Mouse (Mus musculus) thymus, adult 2 months (tissue): ENCODE data around the gene Lysmd1. TPM values are rescaled to one million over a fixed set of nuclear protein-coding genes. Genes with fewer than 3 reads are reported as not detected.

ENCODE experiments used
- DNase-seq: peaks from one replicate; pipeline ENCODE4 v3.0.0; 2021
- H3K27ac ChIP-seq: fragments of 200-500 bp; 2 replicates; pipeline ENCODE4 v1.5.1; 2012; ENCODE audit warnings: low read length, control low read depth; ENCODE audit not compliant: control insufficient read depth, insufficient read depth
- H3K27me3 ChIP-seq: fragments of 200-500 bp; 2 replicates; pipeline ENCODE4 v1.6.1; 2012; ENCODE audit warnings: mild to moderate bottlenecking, low read length, moderate library complexity, mixed read lengths; ENCODE audit not compliant: control insufficient read depth, insufficient read depth
- H3K36me3 ChIP-seq: fragments of 200-500 bp; 2 replicates; pipeline ENCODE4 v1.6.1; 2012; ENCODE audit warnings: mild to moderate bottlenecking, low read length, moderate library complexity; ENCODE audit not compliant: control insufficient read depth, insufficient read depth
- H3K4me1 ChIP-seq: fragments of 200-500 bp; replicated peaks from 2 replicates; pipeline ENCODE4 v1.6.1; 2012; ENCODE audit warnings: low read length; ENCODE audit not compliant: control insufficient read depth, insufficient read depth
- H3K4me3 ChIP-seq: fragments of 200-500 bp; 2 replicates; pipeline ENCODE4 v1.5.1; 2012; ENCODE audit warnings: mild to moderate bottlenecking, low read length, control low read depth, moderate library complexity; ENCODE audit not compliant: control insufficient read depth, insufficient read depth
- CTCF ChIP-seq: fragments of 200-500 bp; IDR thresholded peaks from 2 replicates; pipeline ENCODE4 v1.5.1; 2012; ENCODE audit warnings: mild to moderate bottlenecking, control low read depth, low read length, moderate library complexity, borderline replicate concordance; ENCODE audit not compliant: control insufficient read depth, poor library complexity, insufficient read depth; ENCODE audit errors: extremely low read depth
- POLR2A ChIP-seq: fragments of 200-500 bp; IDR thresholded peaks from 2 replicates; pipeline ENCODE4 v1.6.1; 2012; ENCODE audit warnings: mild to moderate bottlenecking, low read length, control low read depth, moderate library complexity; ENCODE audit not compliant: control insufficient read depth, poor library complexity, insufficient read depth; ENCODE audit errors: extremely low read depth
- WGBS: fragments of 180-500 bp; shearing (Covaris S2); methylation state at CpG from one replicate; pipeline ENCODE4 v1.1.7; 2018; 5-methylcytosine and 5-hydroxymethylcytosine counted together
- polyA plus RNA-seq: library from polyadenylated mRNA; depleted of rRNA; stranded (reverse); fragments of >200 nt; gene quantifications from 2 replicates; pipeline ENCODE4 v1.2.3, GENCODE M21; 2012; rRNA removed

Gene Lysmd1
- polyA plus RNA-seq, 1 experiment: 14.1 TPM

GRCm38 (mm10) chr3:95186888-95187287 is 53.0 kb downstream of the Lysmd1 start:
- no peak for DNase-seq
- TF ChIP-seq POLR2A: no peak
- TF ChIP-seq CTCF: no peak
- WGBS: 97% methylated on average over 6 of the region's 6 CpGs
- Histone ChIP-seq H3K4me1 (peaks cover 11% of the 10 kb centered on the region), H3K4me3 (no peak overlapping the region), H3K27ac (no peak overlapping the region), H3K36me3 (peaks cover 56% of the 10 kb centered on the region), H3K27me3 (no peaks in the 10 kb centered on the region)

Other genes with a start within 250 kb of the Lysmd1 start
- gene Psmb4, start 247.1 kb upstream of the Lysmd1 start, polyA plus RNA-seq: 314 and 384 TPM in 2 replicates
- gene Selenbp1, start 201.0 kb upstream of the Lysmd1 start, polyA plus RNA-seq: 15.9 and 26.7 TPM in 2 replicates
- 33.3 and 36.8 TPM in 2 replicates for gene Rfx5, start 180.0 kb upstream of the Lysmd1 start, polyA plus RNA-seq
- gene Pi4kb, start 159.4 kb upstream of the Lysmd1 start, polyA plus RNA-seq: 59.0 and 62.3 TPM in 2 replicates
- 57.1 and 61.2 TPM in 2 replicates for gene Zfp687, start 118.6 kb upstream of the Lysmd1 start, polyA plus RNA-seq
- gene Psmd4, start 91.5 kb upstream of the Lysmd1 start, polyA plus RNA-seq: 212 and 227 TPM in 2 replicates
- gene Pip5k1a, start 27.2 kb upstream of the Lysmd1 start, polyA plus RNA-seq: 36.5 and 37.8 TPM in 2 replicates
- gene Vps72, start 23.1 kb upstream of the Lysmd1 start, polyA plus RNA-seq: 77.1 and 78.4 TPM in 2 replicates
- 1.8 and 3.6 TPM in 2 replicates for gene Tmod4, start 9.6 kb upstream of the Lysmd1 start, polyA plus RNA-seq
- 56.4 and 63.8 TPM in 2 replicates for gene Scnm1, start 77 bp upstream of the Lysmd1 start, polyA plus RNA-seq
- gene Tnfaip8l2, start 8.3 kb downstream of the Lysmd1 start, polyA plus RNA-seq: 78.5 and 79.6 TPM in 2 replicates
- gene Sema6c, start 26.4 kb downstream of the Lysmd1 start, polyA plus RNA-seq: 12.0 and 14.0 TPM in 2 replicates
- gene Gabpb2, start 83.8 kb downstream of the Lysmd1 start, polyA plus RNA-seq: 39.7 and 41.7 TPM in 2 replicates
- gene Cdc42se1, start 94.6 kb downstream of the Lysmd1 start, polyA plus RNA-seq: 137 and 156 TPM in 2 replicates
- gene Mllt11, start 98.1 kb downstream of the Lysmd1 start, polyA plus RNA-seq: 53.0 and 66.1 TPM in 2 replicates
- gene Gm128, start 107.5 kb downstream of the Lysmd1 start, polyA plus RNA-seq: 0.30 and 0.33 TPM in 2 replicates
- 1.3 and 1.6 TPM in 2 replicates for gene Bnipl, start 117.1 kb downstream of the Lysmd1 start, polyA plus RNA-seq
- 50.3 and 50.4 TPM in 2 replicates for gene Mindy1, start 147.3 kb downstream of the Lysmd1 start, polyA plus RNA-seq
- 17.2 and 18.5 TPM in 2 replicates for gene Prune1, start 148.0 kb downstream of the Lysmd1 start, polyA plus RNA-seq
- gene Anxa9, start 173.1 kb downstream of the Lysmd1 start, polyA plus RNA-seq: 1.4 and 1.5 TPM in 2 replicates
- gene Cers2, start 180.7 kb downstream of the Lysmd1 start, polyA plus RNA-seq: 129 and 140 TPM in 2 replicates
- gene Setdb1, start 223.1 kb downstream of the Lysmd1 start, polyA plus RNA-seq: 30.7 and 31.8 TPM in 2 replicates